Comparison of ENCODE assay signal across 8 mouse cellular contexts in genomic region chr7:134937471-134937926, GRCm38 (mm10). TPM values are rescaled to one million over a fixed set of nuclear protein-coding genes. Genes with fewer than 3 reads are reported as not detected.
DNase-seq lines count a peak whose midpoint lies in the region; ATAC-seq lines count a peak whose summit lies in the region.

No protein-coding gene starts in this region.

- no peak for DNase-seq in kidney, postnatal 10 days
- peak; percentile 54 for DNase-seq in R1 (ENCODE audit: low read depth, low spot score)
- no peak for DNase-seq in embryonic facial prominence, embryonic 14.5 days (ENCODE audit: low spot score)
- peak; percentile 63 for DNase-seq in intestine, embryonic 14.5 days (ENCODE audit: low spot score)
- no peak for DNase-seq in midbrain, embryonic 14.5 days
- DNase-seq in spleen, adult 12 weeks (ENCODE audit: low spot score): no peak
- no peak for DNase-seq in B cell, adult 2 months

- peaks cover 11% of the 10 kb centered on the region; the same call in 1 of the 2 replicates for H3K27me3 ChIP-seq in kidney, embryonic 15.5 days
- peaks cover 10% of the 10 kb centered on the region; the same call in 1 of the 2 replicates for H3K27me3 ChIP-seq in embryonic facial prominence, embryonic 14.5 days (replicated peaks; ENCODE audit: control insufficient read depth, insufficient read depth, low read length)
- peaks cover 17% of the 10 kb centered on the region for H3K27me3 ChIP-seq in intestine, embryonic 14.5 days (replicated peaks; ENCODE audit: control insufficient read depth, insufficient read depth, low read length)
- peaks cover 12% of the 10 kb centered on the region for H3K27me3 ChIP-seq in midbrain, embryonic 14.5 days (ENCODE audit: control insufficient read depth, insufficient read depth, low read length)

- H3K4me1 ChIP-seq in kidney, embryonic 15.5 days: peaks cover 27% of the 10 kb centered on the region
- peaks cover 8% of the 10 kb centered on the region for H3K4me1 ChIP-seq in embryonic facial prominence, embryonic 14.5 days (ENCODE audit: control insufficient read depth, insufficient read depth, low read length)
- H3K4me1 ChIP-seq in intestine, embryonic 14.5 days (replicated peaks; ENCODE audit: control insufficient read depth, insufficient read depth, low read length): peaks cover 14% of the 10 kb centered on the region; the same call in 1 of the 2 replicates
- H3K4me1 ChIP-seq in midbrain, embryonic 14.5 days (ENCODE audit: control insufficient read depth, insufficient read depth, low read length): 0 out of 2 replicates have a peak, but pooled peaks cover 11% of the 10 kb centered on the region

- no peak overlapping the region for H3K27ac ChIP-seq in kidney, embryonic 15.5 days
- no peak overlapping the region; the same call in 1 of the 2 replicates for H3K27ac ChIP-seq in embryonic facial prominence, embryonic 14.5 days (replicated peaks; ENCODE audit: low read depth, low read length)
- H3K27ac ChIP-seq in intestine, embryonic 14.5 days (ENCODE audit: low read depth): no peak overlapping the region
- H3K27ac ChIP-seq in midbrain, embryonic 14.5 days (replicated peaks; ENCODE audit: low read depth, low read length): peak overlapping the region; percentile 77

- no peaks in the 10 kb centered on the region for H3K9me3 ChIP-seq in kidney, embryonic 15.5 days (replicated peaks)
- no peaks in the 10 kb centered on the region for H3K9me3 ChIP-seq in embryonic facial prominence, embryonic 14.5 days (ENCODE audit: control insufficient read depth, low read length)
- H3K9me3 ChIP-seq in intestine, embryonic 14.5 days (ENCODE audit: control insufficient read depth, low read length): no peaks in the 10 kb centered on the region
- no peaks in the 10 kb centered on the region for H3K9me3 ChIP-seq in midbrain, embryonic 14.5 days (ENCODE audit: control insufficient read depth, low read length)

- peak overlapping the region; percentile 52 for H3K9ac ChIP-seq in kidney, embryonic 15.5 days
- peak overlapping the region; percentile 67 for H3K9ac ChIP-seq in embryonic facial prominence, embryonic 14.5 days (ENCODE audit: low read depth, low read length)
- H3K9ac ChIP-seq in intestine, embryonic 14.5 days (ENCODE audit: low read length): peak overlapping the region; percentile 44
- H3K9ac ChIP-seq in midbrain, embryonic 14.5 days (replicated peaks; ENCODE audit: low read length): peak overlapping the region; percentile 70

- peak overlapping the region; percentile 96 for H3K4me2 ChIP-seq in kidney, embryonic 15.5 days
- H3K4me2 ChIP-seq in embryonic facial prominence, embryonic 14.5 days (ENCODE audit: low read depth, low read length): peak overlapping the region; percentile 96
- peak overlapping the region; percentile 88 for H3K4me2 ChIP-seq in intestine, embryonic 14.5 days (ENCODE audit: low read length)
- H3K4me2 ChIP-seq in midbrain, embryonic 14.5 days (ENCODE audit: low read length): peak overlapping the region; percentile 78

- WGBS in kidney, embryonic 15.5 days: under 1% methylated on average over 37 of the region's 37 CpGs
- under 1% methylated on average over 27 of the region's 37 CpGs for WGBS in embryonic facial prominence, embryonic 14.5 days
- under 1% methylated on average over 29 of the region's 37 CpGs for WGBS in intestine, embryonic 14.5 days
- WGBS in midbrain, embryonic 14.5 days: under 1% methylated on average over 33 of the region's 37 CpGs

- ATAC-seq in kidney, embryonic 15.5 days (replicated peaks; ENCODE audit: low FRiP score): peak; percentile 45
- ATAC-seq in embryonic facial prominence, embryonic 14.5 days (ENCODE audit: low read depth): peak; percentile 50
- ATAC-seq in intestine, embryonic 14.5 days (replicated peaks; ENCODE audit: low FRiP score, low TSS enrichment, low read depth): peak; percentile 53
- ATAC-seq in midbrain, embryonic 14.5 days (ENCODE audit: low FRiP score, low TSS enrichment): peak; percentile 37; the same call in 1 of the 2 replicates

- H3K4me3 ChIP-seq in kidney, embryonic 15.5 days (replicated peaks): peak overlapping the region; percentile 58
- peak overlapping the region; percentile 57 for H3K4me3 ChIP-seq in embryonic facial prominence, embryonic 14.5 days (ENCODE audit: low read depth, low read length)
- H3K4me3 ChIP-seq in intestine, embryonic 14.5 days (ENCODE audit: low read depth, low read length): peak overlapping the region; percentile 46
- H3K4me3 ChIP-seq in midbrain, embryonic 14.5 days (replicated peaks; ENCODE audit: low read depth, low read length): peak overlapping the region; percentile 59

- peaks cover 6% of the 10 kb centered on the region for H3K36me3 ChIP-seq in kidney, embryonic 15.5 days
- no peaks in the 10 kb centered on the region for H3K36me3 ChIP-seq in embryonic facial prominence, embryonic 14.5 days (ENCODE audit: control insufficient read depth, insufficient read depth, low read length)
- H3K36me3 ChIP-seq in intestine, embryonic 14.5 days (ENCODE audit: control insufficient read depth, insufficient read depth, low read length): no peaks in the 10 kb centered on the region
- H3K36me3 ChIP-seq in midbrain, embryonic 14.5 days (ENCODE audit: control insufficient read depth, insufficient read depth, low read length): no peaks in the 10 kb centered on the region

RNA-seq across cellular contexts. Expression of gene Fam196a, which starts 0.7 kb away (rescaled TPM):
- polyA plus RNA-seq in kidney, embryonic 15.5 days (2015; fragmentation: Nextera tagmentation; extraction: Ambion mirVana): 2.9 and 3.2 TPM in 2 replicates
- 2.6 and 3.2 TPM in 2 replicates for polyA plus RNA-seq in embryonic facial prominence, embryonic 14.5 days (2014; fragmentation: Nextera tagmentation; extraction: Ambion mirVana)
- polyA plus RNA-seq in intestine, embryonic 14.5 days (2014; fragmentation: Nextera tagmentation; extraction: Ambion mirVana): 3.2 and 3.9 TPM in 2 replicates
- polyA plus RNA-seq in midbrain, embryonic 14.5 days (2014; fragmentation: Nextera tagmentation; extraction: Ambion mirVana): 13.1 and 14.2 TPM in 2 replicates

Comparison
In these comparisons a context has a peak if more than half of its experiments do, and no peak if none do; other contexts are left out.
1. DNase-seq: peak in R1 (single experiment) and intestine, embryonic 14.5 days (single experiment); none in kidney, postnatal 10 days (single experiment), embryonic facial prominence, embryonic 14.5 days (single experiment), midbrain, embryonic 14.5 days (single experiment), spleen, adult 12 weeks (single experiment) and B cell, adult 2 months (0 of 2).
2. Peak in every context shown above with its lines, with median percentiles within 50 percentile points of each other: ATAC-seq, H3K4me2 ChIP-seq, H3K4me3 ChIP-seq and H3K9ac ChIP-seq.